Mouse (Mus musculus) kidney, adult 2 months (tissue): Measurements from ENCODE around the gene Olfr129.

Source experiments
- CTCF ChIP-seq: fragments of 200-500 bp; conservative IDR thresholded peaks from 2 replicates; pipeline ENCODE4 v1.5.1; 2011; ENCODE audit warnings: low read depth, mild to moderate bottlenecking, control low read depth, low read length, moderate library complexity, mixed read lengths; ENCODE audit not compliant: insufficient read depth, insufficient read length
- POLR2A ChIP-seq: fragments of 200-500 bp; IDR thresholded peaks from one replicate; pipeline ENCODE4 v1.6.1; 2011; ENCODE audit warnings: low read depth, low read length, control low read depth

- no peak for TF ChIP-seq POLR2A
- no peak for TF ChIP-seq CTCF
Observed at GRCm38 (mm10) chr17:38016341-38016740, 43.5 kb downstream of the Olfr129 start.
